Comparison of ENCODE assay signal across 9 mouse cellular contexts in genomic region chr17:67354451-67355011, GRCm38 (mm10). TPM values are rescaled to one million over a fixed set of nuclear protein-coding genes. Genes with fewer than 3 reads are reported as not detected.
DNase-seq lines count a peak whose midpoint lies in the region; ATAC-seq and TF ChIP-seq lines count a peak whose summit lies in the region.
"Had no signal": no experiment of that assay in that cellular context is flagged by ENCODE, and none has a peak within 500 bp of the region (broad histone marks: within the 10 kb centered on the region; RNA-seq: fewer than 3 reads in every experiment).

TSS of gene Ptprm (minus strand) at chr17:67354457.

- TF ChIP-seq CTCF in C2C12 (IDR thresholded peaks at IDR 0.05; ENCODE audit: control insufficient read depth, insufficient read depth, insufficient read length), result peak; percentile 84
- no peak for TF ChIP-seq CTCF in testis, adult 2 months (IDR thresholded peaks at IDR 0.05; ENCODE audit: control insufficient read depth, insufficient read depth, insufficient replicate concordance, low read depth, low read length)

- no peak within 1 kb of the TSS for H3K27ac ChIP-seq in forebrain, embryonic 13.5 days
- H3K27ac ChIP-seq in heart, embryonic 15.5 days, result peak within 1 kb of the TSS; percentile 77
- no peak within 1 kb of the TSS for H3K27ac ChIP-seq in liver, embryonic 11.5 days (ENCODE audit: low read depth, low read length)
- no peak within 1 kb of the TSS; the same call in 1 of the 2 replicates for H3K27ac ChIP-seq in testis, adult 2 months (ENCODE audit: control insufficient read depth, insufficient read depth, low read depth, low read length)

- DNase-seq in c-Kit-positive CD71-positive TER-119-positive erythroid progenitor cells, embryonic 14.5 days (ENCODE audit: low spot score), result peak; percentile 1
- DNase-seq in kidney, postnatal 10 days, result peak; percentile 92
- DNase-seq in liver, embryonic 11.5 days (ENCODE audit: low spot score), result peak; percentile 75
- peak; percentile 31 to 36 for DNase-seq in natural killer cell, adult 2 months (ENCODE audit: low spot score in 2 of 2)

- H3K79me3 ChIP-seq in C2C12 (ENCODE audit: low read depth), result no peaks in the 10 kb centered on the region

- H3ac ChIP-seq in C2C12 (ENCODE audit: control insufficient read depth, insufficient read length, low read depth), result peak within 1 kb of the TSS; percentile 69

- H3K4me3 ChIP-seq in C2C12 (ENCODE audit: insufficient read depth, poor library complexity, severe bottlenecking), result peak within 1 kb of the TSS; percentile 48
- H3K4me3 ChIP-seq in forebrain, embryonic 13.5 days, result peak within 1 kb of the TSS; percentile 67
- peak within 1 kb of the TSS; percentile 73 for H3K4me3 ChIP-seq in heart, embryonic 15.5 days
- H3K4me3 ChIP-seq in liver, embryonic 11.5 days (ENCODE audit: low read depth, low read length), result peak within 1 kb of the TSS; percentile 57
- peak within 1 kb of the TSS; percentile 84 for H3K4me3 ChIP-seq in testis, adult 2 months (ENCODE audit: control insufficient read depth, low read depth, low read length)

- ATAC-seq in forebrain, embryonic 13.5 days, result peak; percentile 96
- ATAC-seq in heart, embryonic 15.5 days (replicated peaks; ENCODE audit: insufficient number of reproducible peaks, insufficient read depth, low FRiP score, low read depth), result peak; percentile 94
- ATAC-seq in liver, embryonic 11.5 days (replicated peaks; ENCODE audit: low FRiP score), result peak; percentile 77

- H3K27me3 ChIP-seq in C2C12 (ENCODE audit: control insufficient read depth, insufficient read depth, insufficient read length), result no peaks in the 10 kb centered on the region
- peaks cover 33% of the 10 kb centered on the region for H3K27me3 ChIP-seq in forebrain, embryonic 13.5 days
- H3K27me3 ChIP-seq in heart, embryonic 15.5 days, result 0 out of 2 replicates have a peak, but pooled peaks cover 6% of the 10 kb centered on the region
- H3K27me3 ChIP-seq in liver, embryonic 11.5 days (replicated peaks; ENCODE audit: control insufficient read depth, insufficient read depth, low read length), result peaks cover 37% of the 10 kb centered on the region
- H3K27me3 ChIP-seq in testis, adult 2 months (ENCODE audit: control insufficient read depth, insufficient read depth, low read length), result no peaks in the 10 kb centered on the region

- H3K36me3 ChIP-seq in C2C12 (ENCODE audit: control insufficient read depth, insufficient read depth), result no peaks in the 10 kb centered on the region
- H3K36me3 ChIP-seq in forebrain, embryonic 13.5 days (ENCODE audit: poor library complexity, severe bottlenecking), result no peaks in the 10 kb centered on the region
- H3K36me3 ChIP-seq in heart, embryonic 15.5 days, result no peaks in the 10 kb centered on the region
- H3K36me3 ChIP-seq in liver, embryonic 11.5 days (ENCODE audit: control insufficient read depth, insufficient read depth, low read length), result no peaks in the 10 kb centered on the region
- H3K36me3 ChIP-seq in testis, adult 2 months (ENCODE audit: control insufficient read depth, insufficient read depth, low read length), result no peaks in the 10 kb centered on the region
- H3K36me3 ChIP-seq: G1E had no signal

- H3K79me2 ChIP-seq in C2C12 (ENCODE audit: control insufficient read depth, insufficient read depth), result peaks cover 23% of the 10 kb centered on the region

- no peaks in the 10 kb centered on the region for H3K9me3 ChIP-seq in forebrain, embryonic 13.5 days (replicated peaks)
- no peaks in the 10 kb centered on the region for H3K9me3 ChIP-seq in heart, embryonic 15.5 days (replicated peaks)
- no peaks in the 10 kb centered on the region for H3K9me3 ChIP-seq in liver, embryonic 11.5 days (ENCODE audit: control insufficient read depth, low read length)

- H3K4me1 ChIP-seq in forebrain, embryonic 13.5 days, result peaks cover 17% of the 10 kb centered on the region
- H3K4me1 ChIP-seq in heart, embryonic 15.5 days (replicated peaks), result peaks cover 14% of the 10 kb centered on the region; the same call in 1 of the 2 replicates
- peaks cover 4% of the 10 kb centered on the region; the same call in 1 of the 2 replicates for H3K4me1 ChIP-seq in liver, embryonic 11.5 days (replicated peaks; ENCODE audit: control insufficient read depth, insufficient read depth, low read length)
- H3K4me1 ChIP-seq in testis, adult 2 months (ENCODE audit: control insufficient read depth, insufficient read depth, low read length), result peaks cover 20% of the 10 kb centered on the region

- no peak for TF ChIP-seq POLR2A in testis, adult 2 months (IDR thresholded peaks at IDR 0.05; ENCODE audit: control insufficient read depth, low read depth, low read length)

- under 1% methylated on average over 63 of the region's 73 CpGs for WGBS in forebrain, embryonic 13.5 days
- under 1% methylated on average over 67 of the region's 73 CpGs for WGBS in heart, embryonic 15.5 days
- WGBS in liver, embryonic 11.5 days, result under 1% methylated on average over 70 of the region's 73 CpGs

- peak within 1 kb of the TSS; percentile 77 for H3K4me2 ChIP-seq in forebrain, embryonic 13.5 days
- peak within 1 kb of the TSS; percentile 79 for H3K4me2 ChIP-seq in heart, embryonic 15.5 days
- H3K4me2 ChIP-seq in liver, embryonic 11.5 days, result peak within 1 kb of the TSS; percentile 75

- peak within 1 kb of the TSS; percentile 72 for H3K9ac ChIP-seq in forebrain, embryonic 13.5 days
- peak within 1 kb of the TSS; percentile 71 for H3K9ac ChIP-seq in heart, embryonic 15.5 days
- H3K9ac ChIP-seq in liver, embryonic 11.5 days (ENCODE audit: low read depth, low read length), result peak within 1 kb of the TSS; percentile 59

TF ChIP-seq in C2C12, 6 proteins besides CTCF, POLR2A, EP300 and RAD21:
- no peak for TF ChIP-seq CEBPB (IDR thresholded peaks at IDR 0.05; ENCODE audit: low read depth)
- TF ChIP-seq MYOG (IDR thresholded peaks at IDR 0.05; ENCODE audit: control insufficient read depth, extremely low read depth, insufficient read length), result no peak
- TF ChIP-seq MYOD1 (IDR thresholded peaks at IDR 0.05; ENCODE audit: control insufficient read depth, insufficient read length, low read depth), result no peak
- TF ChIP-seq FOSL1 (IDR thresholded peaks at IDR 0.05; ENCODE audit: insufficient read depth, low read length, poor library complexity, severe bottlenecking), result no peak
- no peak for TF ChIP-seq MAX (IDR thresholded peaks at IDR 0.05)
- TF ChIP-seq USF1 (IDR thresholded peaks at IDR 0.05; ENCODE audit: low read depth), result no peak

RNA-seq across cellular contexts. Expression of gene Ptprm, which starts in this region (rescaled TPM):
- polyA plus RNA-seq in C2C12 (2012; fragmentation: generic; extraction: Trizol), result 4.4 TPM
- polyA plus RNA-seq in forebrain, embryonic 13.5 days (2015; fragmentation: Nextera tagmentation; extraction: Ambion mirVana), result 5.7 and 7.1 TPM in 2 replicates
- 15.8 and 16.5 TPM in 2 replicates for polyA plus RNA-seq in heart, embryonic 15.5 days (2015; fragmentation: Nextera tagmentation; extraction: Ambion mirVana)
- 5.0 and 5.7 TPM in 2 replicates for polyA plus RNA-seq in liver, embryonic 11.5 days (2014; fragmentation: Nextera tagmentation; extraction: Ambion mirVana)
- 3.0 and 4.6 TPM in 2 replicates for polyA plus RNA-seq in testis, adult 2 months (2012; rRNA removed)
- polyA plus RNA-seq: G1E had no signal

Comparison
In these comparisons a context has a peak if more than half of its experiments do, and no peak if none do; other contexts are left out.
1. DNase-seq: peak in every context shown above with its lines; median percentile 92 in kidney, postnatal 10 days; 75 in liver, embryonic 11.5 days; 34 in natural killer cell, adult 2 months; 1 in c-Kit-positive CD71-positive TER-119-positive erythroid progenitor cells, embryonic 14.5 days.